Comparison of ENCODE assay signal across 12 mouse cellular contexts in the genomic region with DNA sequence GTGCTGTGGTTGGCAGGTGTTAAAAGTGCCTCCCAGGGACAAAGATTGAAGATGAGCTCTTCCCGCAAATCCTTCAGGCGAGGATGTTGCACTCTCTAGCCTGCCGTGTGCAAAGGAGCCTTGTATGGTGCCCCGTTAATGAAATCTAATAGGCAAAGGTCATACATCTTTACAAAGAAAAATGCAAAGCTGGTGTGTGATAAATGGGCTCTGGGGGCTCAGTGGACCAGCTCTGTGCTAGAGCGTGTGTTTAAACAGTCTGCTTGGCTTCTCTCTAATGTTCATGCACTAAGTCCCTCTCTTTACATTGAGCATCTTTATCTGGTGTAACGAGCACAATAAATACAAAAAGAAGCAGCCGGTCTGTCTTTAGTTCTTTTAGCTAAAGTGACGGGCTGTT.
"Had no signal": no experiment of that assay in that cellular context is flagged by ENCODE, and none has a peak within 500 bp of the region (broad histone marks: within the 10 kb centered on the region; RNA-seq: fewer than 3 reads in every experiment).

No protein-coding gene starts in this region.

- H3K27me3 ChIP-seq: liver, embryonic 15.5 days had no signal

- H3K4me2 ChIP-seq: liver, embryonic 11.5 days; liver, embryonic 15.5 days had no signal

- ATAC-seq: intestine, postnatal 0 days; lung, postnatal 0 days had no signal

- DNase-seq: kidney, adult 8-10 months; kidney, postnatal 25 days; lung, adult 2 months; lung, postnatal 4 days had no signal

- H3K36me3 ChIP-seq: limb, embryonic 10.5 days; liver, embryonic 15.5 days had no signal

- H3K4me3 ChIP-seq: left cerebral cortex, adult 2 months; limb, embryonic 10.5 days; liver, embryonic 15.5 days; myocyte had no signal

- H3K27ac ChIP-seq: left cerebral cortex, adult 2 months; limb, embryonic 10.5 days; liver, embryonic 15.5 days; stomach, postnatal 0 days had no signal

- H3K9me3 ChIP-seq: limb, embryonic 10.5 days; liver, embryonic 15.5 days had no signal

- H3K9ac ChIP-seq: liver, embryonic 15.5 days had no signal

- H3K4me1 ChIP-seq: limb, embryonic 10.5 days; liver, embryonic 15.5 days had no signal
